Mouse (Mus musculus) heart, postnatal 0 days (tissue): ENCODE data around the gene Rwdd3.

ENCODE experiments used
- CTCF ChIP-seq: IDR thresholded peaks from 2 replicates; pipeline ENCODE4 v1.5.1; 2016; ENCODE audit warnings: antibody characterized with exemption, control low read depth, low read depth
- EP300 ChIP-seq: IDR thresholded peaks from 2 replicates; pipeline ENCODE4 v1.6.1; 2016; ENCODE audit warnings: antibody characterized with exemption, low read depth

- TF ChIP-seq CTCF (no peak), EP300 (no peak)
Observed at GRCm38 (mm10) chr3:121158901-121159351, 12.6 kb downstream of the Rwdd3 start.
